Mouse (Mus musculus) CH12.LX (cell line): Measurements from ENCODE around the gene Camkk1. TPM values are rescaled to one million over a fixed set of nuclear protein-coding genes. Genes with fewer than 3 reads are reported as not detected.

Source experiments
- DNase-seq: peaks from one replicate; pipeline ENCODE4 v3.0.0-alpha.2; 2013; ENCODE audit errors: extremely low read depth
- H3K27ac ChIP-seq: 2 replicates; pipeline ENCODE4 v1.5.1; 2012; ENCODE audit warnings: low read depth, mild to moderate bottlenecking, control low read depth, moderate library complexity; ENCODE audit not compliant: insufficient read depth
- H3K27me3 ChIP-seq: replicated peaks from 2 replicates; pipeline ENCODE3; 2012; ENCODE audit warnings: inconsistent platforms
- H3K36me3 ChIP-seq, 2 experiments: replicated peaks in 1 of 2; 2 replicates each; pipeline versions ENCODE3 to v1.6.1; 2012; ENCODE audit warnings: inconsistent platforms in 1 of 2, low read length in 1 of 2, mild to moderate bottlenecking in 1 of 2, mixed read lengths in 1 of 2, moderate library complexity in 1 of 2; ENCODE audit not compliant: control insufficient read depth in 1 of 2, insufficient read depth in 1 of 2
- H3K4me1 ChIP-seq, 2 experiments: 2 replicates each; pipeline ENCODE4 v1.6.1; 2012; ENCODE audit warnings: inconsistent platforms in 1 of 2, moderate library complexity in 1 of 2; ENCODE audit not compliant: insufficient read depth in 2 of 2, control insufficient read depth in 1 of 2
- H3K4me2 ChIP-seq: 2 replicates; pipeline ENCODE4 v1.6.1; 2012; ENCODE audit warnings: low read depth, mild to moderate bottlenecking, control low read depth; ENCODE audit not compliant: poor library complexity, insufficient read depth, severe bottlenecking
- H3K4me3 ChIP-seq, 3 experiments: fragments of 150-350 bp in 1 of 3; sonication (generic) in 1 of 3; replicated peaks in 1 of 3; 2 replicates each; pipeline versions ENCODE3 to v1.5.1; 2011 to 2012; ENCODE audit warnings: low read depth in 2 of 3, low read length in 2 of 3, mild to moderate bottlenecking in 2 of 3, moderate library complexity in 2 of 3, control low read depth in 1 of 3, improper control_type of control experiment in 1 of 3, inconsistent platforms in 1 of 3, mixed read lengths in 1 of 3; ENCODE audit not compliant: poor library complexity in 1 of 3
- H3K79me2 ChIP-seq: replicated peaks from 2 replicates; pipeline ENCODE4 v1.6.1; 2012; ENCODE audit warnings: mild to moderate bottlenecking, moderate library complexity; ENCODE audit not compliant: control insufficient read depth, poor library complexity, insufficient read depth, severe bottlenecking; ENCODE audit errors: extremely low read depth
- H3K9ac ChIP-seq: 2 replicates; pipeline ENCODE4 v1.6.1; 2012; ENCODE audit warnings: low read depth, mild to moderate bottlenecking, control low read depth, moderate library complexity; ENCODE audit not compliant: insufficient read depth
- H3K9me3 ChIP-seq: replicated peaks from 2 replicates; pipeline ENCODE3; 2012; ENCODE audit warnings: low read length, inconsistent platforms, mixed read lengths
- CHD1 ChIP-seq: IDR thresholded peaks from 2 replicates; pipeline ENCODE4 v1.6.1; 2012; ENCODE audit warnings: low read depth, low read length, improper control_type of control experiment, inconsistent platforms
- CTCF ChIP-seq, 2 experiments: IDR thresholded peaks in 1 of 2; conservative IDR thresholded peaks in 1 of 2; 2 replicates each; pipeline ENCODE4 v1.5.1; 2011 to 2012; ENCODE audit warnings: low read depth in 2 of 2, low read length in 2 of 2, improper control_type of control experiment in 1 of 2, inconsistent platforms in 1 of 2, mild to moderate bottlenecking in 1 of 2, moderate library complexity in 1 of 2
- E2F4 ChIP-seq: IDR thresholded peaks from 2 replicates; pipeline ENCODE4 v1.6.1; 2011; ENCODE audit warnings: low read depth, low read length, improper control_type of control experiment; ENCODE audit not compliant: insufficient replicate concordance
- HCFC1 ChIP-seq: IDR thresholded peaks from 2 replicates; pipeline ENCODE4 v1.6.1; 2012; ENCODE audit warnings: low read depth, mild to moderate bottlenecking, inconsistent platforms, low read length, improper control_type of control experiment
- MEF2A ChIP-seq: IDR thresholded peaks from 2 replicates; pipeline ENCODE4 v1.6.1; 2014; ENCODE audit warnings: low read depth, mild to moderate bottlenecking, inconsistent platforms, low read length, improper control_type of control experiment, borderline replicate concordance
- MXI1 ChIP-seq: IDR thresholded peaks from 2 replicates; pipeline ENCODE4 v1.6.1; 2011; ENCODE audit warnings: mild to moderate bottlenecking, low read depth, low read length, improper control_type of control experiment
- NRF1 ChIP-seq: IDR thresholded peaks from 2 replicates; pipeline ENCODE4 v1.6.1; 2014; ENCODE audit warnings: low read depth, mild to moderate bottlenecking, inconsistent platforms, low read length, improper control_type of control experiment, moderate library complexity
- POLR2AphosphoS2 ChIP-seq: IDR thresholded peaks from 2 replicates; pipeline ENCODE4 v1.6.1; 2011; ENCODE audit warnings: low read depth, low read length, improper control_type of control experiment
- RAD21 ChIP-seq: IDR thresholded peaks from 2 replicates; pipeline ENCODE4 v1.6.1; 2011; ENCODE audit warnings: low read depth, mild to moderate bottlenecking, low read length, improper control_type of control experiment, moderate library complexity
- RCOR1 ChIP-seq: conservative IDR thresholded peaks from 2 replicates; pipeline ENCODE4 v1.6.1; 2012; ENCODE audit warnings: low read depth, mild to moderate bottlenecking, inconsistent platforms, low read length, improper control_type of control experiment
- SMC3 ChIP-seq: IDR thresholded peaks from 2 replicates; pipeline ENCODE4 v1.6.1; 2011; ENCODE audit warnings: low read depth, low read length, improper control_type of control experiment
- ZC3H11A ChIP-seq: IDR thresholded peaks from 2 replicates; pipeline ENCODE4 v1.6.1; 2012; ENCODE audit warnings: low read depth, mild to moderate bottlenecking, inconsistent platforms, low read length, improper control_type of control experiment
- ZKSCAN1 ChIP-seq: IDR thresholded peaks from 2 replicates; pipeline ENCODE4 v1.6.1; 2012; ENCODE audit warnings: low read depth, inconsistent platforms, low read length, improper control_type of control experiment, borderline replicate concordance
- dilution Hi-C: fragments of 300-500 bp; cut with MboI; formaldehyde crosslinking; loops from 2 replicates; pipeline ENCODE4 v1.14.3; 2020; ENCODE audit warnings: low sequenced_read_pairs; ENCODE audit not compliant: extremely low pct_unique_long_range_greater_than_20kb, extremely low pct_ligation_motif_present
- in situ Hi-C: fragments of 300-500 bp; cut with MboI; formaldehyde crosslinking; loops from 3 replicates; pipeline ENCODE4 v1.14.3; 2019; ENCODE audit warnings: low sequenced_read_pairs, low pct_ligation_motif_present, low pct_unique_long_range_greater_than_20kb, mixed read lengths
- polyA plus RNA-seq: library from polyadenylated mRNA; unstranded; fragments of >175 nt; gene quantifications from 2 replicates; pipeline ENCODE4 v1.2.1, GENCODE M21; 2012; ENCODE audit warnings: low read depth; ENCODE audit not compliant: insufficient read length
- total RNA-seq, 2 experiments: library from RNA; depleted of rRNA; stranded (reverse); fragments of 300-350 nt in 1 of 2; fragments of >200 nt in 1 of 2; gene quantifications; 2 replicates each; pipeline ENCODE4 v1.2.3; 2012 to 2014

Camkk1 gene
- total and polyA plus RNA-seq, 3 experiments = 5.0 to 9.1 (median 5.1) TPM

DNA sequence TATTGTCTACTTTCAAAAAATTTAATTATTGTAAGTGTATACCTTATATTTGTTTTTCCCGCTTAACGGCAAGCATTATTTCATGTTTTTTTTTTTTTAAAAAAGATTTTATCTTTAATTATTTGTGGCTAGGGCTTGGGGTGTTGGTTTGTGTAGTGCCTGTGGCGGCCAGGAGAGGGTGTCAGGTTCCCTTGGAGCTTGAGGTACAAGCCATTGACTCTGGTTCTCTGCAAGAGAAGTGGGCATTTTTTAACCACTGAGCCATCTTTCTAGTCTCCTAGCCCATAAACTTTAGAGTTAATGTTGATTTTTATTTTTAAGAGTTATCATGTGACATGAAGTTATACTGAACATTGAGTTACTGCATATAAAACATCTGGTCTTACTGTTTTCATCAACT lies 53.0 kb downstream of the Camkk1 start:
- dilution Hi-C loops (no loop called here), in situ Hi-C loops (loop anchor here (5.0 kb wide), 1 partner anchor 35 kb away; no protein-coding TSS in a partner anchor)
- Histone ChIP-seq H3K9ac (no peak overlapping the region), H3K4me3 (no peak overlapping the region), H3K27me3 (no peaks in the 10 kb centered on the region), H3K9me3 (no peaks in the 10 kb centered on the region), H3K36me3 (peaks cover 56 to 90% of the 10 kb centered on the region in 2 experiments), H3K27ac (no peak overlapping the region), H3K4me1 (no peaks in the 10 kb centered on the region), H3K4me2 (no peak overlapping the region), H3K79me2 (no peaks in the 10 kb centered on the region; the same call in 1 of the 2 replicates)
- DNase-seq = peak; percentile 46
- TF ChIP-seq ZC3H11A = no peak
- TF ChIP-seq RAD21 = peak; percentile 65
- TF ChIP-seq E2F4 = no peak
- peak; percentile 32 to 80; a peak in 2 of 4 replicates for TF ChIP-seq CTCF (conservative IDR thresholded peaks at IDR 0.05 in 1 of 2, IDR thresholded peaks at IDR 0.05 in 1 of 2; ENCODE audit: low read depth in 2 of 2, low read length in 2 of 2)
- peak; percentile 86 for TF ChIP-seq SMC3
- TF ChIP-seq CHD1 = no peak

DNA sequence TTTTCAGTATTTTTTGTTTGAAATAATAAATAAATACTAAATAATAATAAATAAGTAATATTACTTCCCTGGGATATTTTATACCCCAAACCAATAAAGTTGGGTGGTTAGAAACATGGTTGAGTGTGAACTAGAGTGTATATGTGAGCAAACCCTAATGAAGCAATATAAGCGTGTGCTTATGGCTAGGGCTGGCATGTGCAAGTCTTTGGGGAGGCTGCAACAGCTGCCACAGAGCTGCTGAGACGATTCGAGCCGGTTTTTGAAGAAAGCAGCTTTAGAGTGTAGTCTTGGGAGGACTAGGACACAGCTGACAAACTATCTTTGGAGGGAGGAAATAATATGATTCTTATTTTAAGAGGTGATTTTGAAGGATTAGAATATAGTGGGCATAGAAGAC lies 57.5 kb downstream of the Camkk1 start:
- no peak for DNase-seq
- Histone ChIP-seq H3K79me2 (no peaks in the 10 kb centered on the region; the same call in 1 of the 2 replicates), H3K4me1 (peaks cover 0 to 13% of the 10 kb centered on the region in 2 experiments; a peak in 1 of 4 replicates), H3K4me3 (no peak overlapping the region), H3K27ac (no peak overlapping the region), H3K36me3 (peaks cover 52 to 89% of the 10 kb centered on the region in 2 experiments), H3K9me3 (no peaks in the 10 kb centered on the region), H3K27me3 (no peaks in the 10 kb centered on the region), H3K9ac (no peak overlapping the region), H3K4me2 (no peak overlapping the region)
- in situ Hi-C loops (no loop called here), dilution Hi-C loops (no loop called here)
- no peak for TF ChIP-seq ZC3H11A

DNA sequence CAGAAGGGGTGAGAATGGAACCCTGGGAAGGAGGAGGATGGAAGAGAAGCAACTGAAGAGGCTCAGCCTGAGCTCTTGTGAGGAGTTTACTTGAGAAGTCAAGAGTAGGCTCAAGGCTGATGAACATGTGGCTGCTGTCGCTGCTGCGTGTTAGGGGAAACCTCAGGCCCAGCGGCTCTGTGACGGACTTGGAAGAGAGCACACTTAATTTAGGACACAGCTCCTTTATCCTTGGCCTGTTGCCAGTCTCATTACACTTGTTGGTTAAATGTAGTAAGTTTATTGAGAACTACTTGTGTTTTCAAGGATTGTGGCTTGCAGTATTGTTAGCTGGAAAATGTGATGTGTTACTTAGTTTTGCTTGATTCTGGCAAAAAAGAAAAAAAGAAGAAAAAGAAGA lies 57.9 kb downstream of the Camkk1 start:
- dilution Hi-C loops (no loop called here), in situ Hi-C loops (no loop called here)
- no peak overlapping the region for H3K9ac ChIP-seq
- no peaks in the 10 kb centered on the region; the same call in 1 of the 2 replicates for H3K79me2 ChIP-seq
- peaks cover 50 to 91% of the 10 kb centered on the region in 2 experiments for H3K36me3 ChIP-seq
- no peak overlapping the region for H3K4me3 ChIP-seq
- no peak overlapping the region for H3K27ac ChIP-seq
- peaks cover 0 to 13% of the 10 kb centered on the region in 2 experiments; a peak in 1 of 4 replicates for H3K4me1 ChIP-seq
- no peak overlapping the region for H3K4me2 ChIP-seq
- no peak for DNase-seq
- TF ChIP-seq MEF2A (no peak), MXI1 (no peak), NRF1 (no peak), RAD21 (no peak), HCFC1 (no peak), ZKSCAN1 (no peak), POLR2AphosphoS2 (no peak), RCOR1 (no peak)
- TF ChIP-seq, all 38 proteins: peak for 0
- Histone ChIP-seq H3K27me3 (no peaks in the 10 kb centered on the region), H3K9me3 (no peaks in the 10 kb centered on the region)
